Mouse (Mus musculus): ENCODE measurements around the gene Rab5b. TPM values are rescaled to one million over a fixed set of nuclear protein-coding genes. Genes with fewer than 3 reads are reported as not detected.

Rab5b gene
- polyA plus RNA-seq, 1 experiment from 2014 or later = 72.9 TPM

- no peaks in the 10 kb centered on the region for H3K36me3 ChIP-seq
- H3K9ac ChIP-seq = no peak overlapping the region
- no peaks in the 10 kb centered on the region for H3K9me3 ChIP-seq (replicated peaks)
- WGBS = 40% methylated on average over 5 of the region's 5 CpGs
- H3K4me2 ChIP-seq = no peak overlapping the region
- H3K27me3 ChIP-seq (replicated peaks) = no peaks in the 10 kb centered on the region; the same call in 1 of the 2 replicates
- peaks cover 3% of the 10 kb centered on the region; the same call in 1 of the 2 replicates for H3K4me1 ChIP-seq (replicated peaks)
- no peak overlapping the region for H3K4me3 ChIP-seq
- no peak overlapping the region for H3K27ac ChIP-seq (ENCODE audit: poor library complexity, severe bottlenecking)
- no peak for ATAC-seq (ENCODE audit: insufficient number of reproducible peaks, low FRiP score)
These were observed 32.4 kb downstream of the Rab5b start for GRCm38 (mm10) chr10:128663441-128664220.

GRCm38 (mm10) chr10:128662465-128662864 is 33.6 kb downstream of the Rab5b start:
- no peaks in the 10 kb centered on the region for H3K36me3 ChIP-seq
- no peak for ATAC-seq (ENCODE audit: insufficient number of reproducible peaks, low FRiP score)
- no peak overlapping the region for H3K4me3 ChIP-seq
- H3K4me2 ChIP-seq = no peak overlapping the region
- no peaks in the 10 kb centered on the region for H3K9me3 ChIP-seq (replicated peaks)
- no peaks in the 10 kb centered on the region; the same call in 1 of the 2 replicates for H3K27me3 ChIP-seq (replicated peaks)
- H3K27ac ChIP-seq (ENCODE audit: poor library complexity, severe bottlenecking) = no peak overlapping the region
- no peak overlapping the region for H3K9ac ChIP-seq
- no peaks in the 10 kb centered on the region for H3K4me1 ChIP-seq (replicated peaks)

GRCm38 (mm10) chr10:128659490-128659889 is 36.6 kb downstream of the Rab5b start:
- H3K9ac ChIP-seq = no peak overlapping the region
- WGBS = 43% methylated on average over 9 of the region's 9 CpGs
- no peak overlapping the region for H3K4me3 ChIP-seq
- no peak overlapping the region for H3K4me2 ChIP-seq
- no peaks in the 10 kb centered on the region; the same call in 1 of the 2 replicates for H3K27me3 ChIP-seq (replicated peaks)
- H3K36me3 ChIP-seq = no peaks in the 10 kb centered on the region
- H3K9me3 ChIP-seq (replicated peaks) = no peaks in the 10 kb centered on the region
- H3K4me1 ChIP-seq (replicated peaks) = peaks cover 4% of the 10 kb centered on the region
- no peak overlapping the region for H3K27ac ChIP-seq (ENCODE audit: poor library complexity, severe bottlenecking)
- ATAC-seq (ENCODE audit: insufficient number of reproducible peaks, low FRiP score) = no peak

GRCm38 (mm10) chr10:128657844-128658243 is 38.2 kb downstream of the Rab5b start:
- H3K9me3 ChIP-seq (replicated peaks) = no peaks in the 10 kb centered on the region
- H3K9ac ChIP-seq = no peak overlapping the region
- no peak overlapping the region for H3K4me3 ChIP-seq
- peaks cover 4% of the 10 kb centered on the region for H3K4me1 ChIP-seq (replicated peaks)
- H3K36me3 ChIP-seq = no peaks in the 10 kb centered on the region
- no peak overlapping the region for H3K27ac ChIP-seq (ENCODE audit: poor library complexity, severe bottlenecking)
- no peaks in the 10 kb centered on the region; the same call in 1 of the 2 replicates for H3K27me3 ChIP-seq (replicated peaks)
- 57% methylated on average over 9 of the region's 9 CpGs for WGBS
- ATAC-seq (ENCODE audit: insufficient number of reproducible peaks, low FRiP score) = no peak
- H3K4me2 ChIP-seq = no peak overlapping the region

GRCm38 (mm10) chr10:128656731-128657130 is 39.3 kb downstream of the Rab5b start:
- Histone ChIP-seq H3K9ac (no peak overlapping the region), H3K36me3 (no peaks in the 10 kb centered on the region), H3K4me1 (replicated peaks) (peaks cover 4% of the 10 kb centered on the region), H3K27me3 (replicated peaks) (no peaks in the 10 kb centered on the region), H3K9me3 (replicated peaks) (no peaks in the 10 kb centered on the region), H3K4me3 (no peak overlapping the region), H3K4me2 (no peak overlapping the region), H3K27ac (ENCODE audit: poor library complexity, severe bottlenecking) (no peak overlapping the region)
- no peak for ATAC-seq (ENCODE audit: insufficient number of reproducible peaks, low FRiP score)
- 97% methylated on average over 1 of the region's 1 CpGs for WGBS

- H3K36me3 ChIP-seq = no peaks in the 10 kb centered on the region
- no peak overlapping the region for H3K4me2 ChIP-seq
- no peak overlapping the region for H3K4me3 ChIP-seq
- no peak for ATAC-seq (ENCODE audit: insufficient number of reproducible peaks, low FRiP score)
- 30% methylated on average over 3 of the region's 3 CpGs for WGBS
- peaks cover 4% of the 10 kb centered on the region for H3K4me1 ChIP-seq (replicated peaks)
- no peak overlapping the region for H3K27ac ChIP-seq (ENCODE audit: poor library complexity, severe bottlenecking)
- H3K9ac ChIP-seq = no peak overlapping the region
- no peaks in the 10 kb centered on the region for H3K27me3 ChIP-seq (replicated peaks)
- H3K9me3 ChIP-seq (replicated peaks) = no peaks in the 10 kb centered on the region
These were observed 40.8 kb downstream of the Rab5b start for GRCm38 (mm10) chr10:128655254-128655653.

GRCm38 (mm10) chr10:128653866-128654265 is 42.2 kb downstream of the Rab5b start:
- ATAC-seq (ENCODE audit: insufficient number of reproducible peaks, low FRiP score) = no peak
- no peak overlapping the region for H3K4me2 ChIP-seq
- H3K9ac ChIP-seq = no peak overlapping the region
- no peaks in the 10 kb centered on the region for H3K36me3 ChIP-seq
- no peaks in the 10 kb centered on the region for H3K27me3 ChIP-seq (replicated peaks)
- WGBS = 71% methylated on average over 4 of the region's 4 CpGs
- H3K4me1 ChIP-seq (replicated peaks) = peaks cover 4% of the 10 kb centered on the region
- no peaks in the 10 kb centered on the region for H3K9me3 ChIP-seq (replicated peaks)
- no peak overlapping the region for H3K27ac ChIP-seq (ENCODE audit: poor library complexity, severe bottlenecking)
- H3K4me3 ChIP-seq = no peak overlapping the region

GRCm38 (mm10) chr10:128646139-128647089 is 49.6 kb downstream of the Rab5b start:
- H3K4me3 ChIP-seq = peak overlapping the region; percentile 54
- peak overlapping the region; percentile 82 for H3K9ac ChIP-seq
- H3K4me1 ChIP-seq (replicated peaks) = peaks cover 32% of the 10 kb centered on the region
- H3K27me3 ChIP-seq (replicated peaks) = peaks cover 12% of the 10 kb centered on the region; the same call in 1 of the 2 replicates
- H3K4me2 ChIP-seq = peak overlapping the region; percentile 86
- H3K27ac ChIP-seq (ENCODE audit: poor library complexity, severe bottlenecking) = no peak overlapping the region
- peak; percentile 57 for ATAC-seq (ENCODE audit: insufficient number of reproducible peaks, low FRiP score)
- H3K36me3 ChIP-seq = no peaks in the 10 kb centered on the region
- 8% methylated on average over 12 of the region's 13 CpGs for WGBS
- H3K9me3 ChIP-seq (replicated peaks) = no peaks in the 10 kb centered on the region

- ATAC-seq (ENCODE audit: insufficient number of reproducible peaks, low FRiP score) = peak; percentile 76
These were observed 50.7 kb downstream of the Rab5b start, which contains the start of gene Ikzf4 for GRCm38 (mm10) chr10:128645111-128646011. Gene Ikzf4, minus strand, starts transcription at chr10:128645991.

GRCm38 (mm10) chr10:128642749-128643148 is 53.3 kb downstream of the Rab5b start:
- Histone ChIP-seq H3K9ac (no peak overlapping the region), H3K4me2 (no peak overlapping the region), H3K4me1 (replicated peaks) (peaks cover 38% of the 10 kb centered on the region), H3K27ac (ENCODE audit: poor library complexity, severe bottlenecking) (no peak overlapping the region), H3K27me3 (replicated peaks) (peaks cover 12% of the 10 kb centered on the region; the same call in 1 of the 2 replicates), H3K4me3 (no peak overlapping the region), H3K36me3 (0 out of 2 replicates have a peak, but pooled peaks cover 3% of the 10 kb centered on the region), H3K9me3 (replicated peaks) (no peaks in the 10 kb centered on the region)
- 73% methylated on average over 6 of the region's 6 CpGs for WGBS
- ATAC-seq (ENCODE audit: insufficient number of reproducible peaks, low FRiP score) = no peak

More at GRCm38 (mm10) chr10:128645111-128646011, 50.7 kb downstream of the Rab5b start, which contains the start of gene Ikzf4:
- Histone ChIP-seq H3K4me1 (replicated peaks) (peaks cover 33% of the 10 kb centered on the region), H3K4me2 (peak within 1 kb of the TSS; percentile 86), H3K9ac (peak within 1 kb of the TSS; percentile 82), H3K4me3 (peak within 1 kb of the TSS; percentile 54), H3K27ac (ENCODE audit: poor library complexity, severe bottlenecking) (no peak within 1 kb of the TSS), H3K36me3 (0 out of 2 replicates have a peak, but pooled peaks cover 3% of the 10 kb centered on the region), H3K27me3 (replicated peaks) (peaks cover 12% of the 10 kb centered on the region; the same call in 1 of the 2 replicates), H3K9me3 (replicated peaks) (no peaks in the 10 kb centered on the region)
- WGBS = 3% methylated on average over 35 of the region's 36 CpGs

Measured in heart, embryonic 12.5 days (tissue).